Mouse (Mus musculus): ENCODE measurements around the gene Bcr. TPM values are rescaled to one million over a fixed set of nuclear protein-coding genes. Genes with fewer than 3 reads are reported as not detected.

Bcr gene
- polyA plus RNA-seq, 1 experiment, result 35.5 TPM

DNA sequence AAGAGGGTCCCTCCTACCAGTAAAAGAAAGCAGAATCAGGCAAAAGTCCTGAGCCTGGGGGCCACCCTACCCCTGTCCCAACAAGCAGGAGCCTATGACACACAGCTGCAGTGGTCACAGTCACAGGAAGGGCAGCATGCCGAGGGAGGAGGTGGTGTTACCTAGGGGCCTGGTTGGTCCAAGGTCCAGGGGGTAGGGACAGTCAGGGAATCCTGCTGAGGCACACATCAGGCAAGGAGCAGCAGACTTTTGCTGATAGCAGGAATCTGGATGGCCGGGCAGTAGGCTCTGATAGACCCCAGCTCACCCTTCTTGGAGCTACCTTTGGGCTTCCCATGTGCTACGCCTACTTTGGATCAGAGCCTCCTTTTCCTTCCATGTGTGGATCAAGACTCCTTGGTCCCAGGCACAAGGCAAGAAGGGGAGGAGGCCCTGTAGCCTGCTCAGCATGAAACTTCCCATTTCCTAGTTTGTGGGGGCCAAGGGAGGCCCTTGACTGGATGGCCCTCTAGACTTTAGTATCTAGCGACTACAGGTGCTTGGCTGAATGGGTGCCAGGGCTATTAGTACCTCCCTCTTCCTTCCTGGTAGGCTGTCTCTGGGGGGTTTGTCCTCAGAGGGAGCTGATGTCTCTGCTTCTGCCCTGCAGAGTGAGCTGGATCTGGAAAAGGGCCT, 70.1 kb downstream of the Bcr start:
- DNase-seq (ENCODE audit: low spot score), result no peak

- no peak for DNase-seq (ENCODE audit: low spot score)
Observed at GRCm38 (mm10) chr10:75131625-75132024, 71.2 kb downstream of the Bcr start.

GRCm38 (mm10) chr10:75134861-75135517, 74.6 kb downstream of the Bcr start:
- DNase-seq (ENCODE audit: low spot score), result no peak

DNA sequence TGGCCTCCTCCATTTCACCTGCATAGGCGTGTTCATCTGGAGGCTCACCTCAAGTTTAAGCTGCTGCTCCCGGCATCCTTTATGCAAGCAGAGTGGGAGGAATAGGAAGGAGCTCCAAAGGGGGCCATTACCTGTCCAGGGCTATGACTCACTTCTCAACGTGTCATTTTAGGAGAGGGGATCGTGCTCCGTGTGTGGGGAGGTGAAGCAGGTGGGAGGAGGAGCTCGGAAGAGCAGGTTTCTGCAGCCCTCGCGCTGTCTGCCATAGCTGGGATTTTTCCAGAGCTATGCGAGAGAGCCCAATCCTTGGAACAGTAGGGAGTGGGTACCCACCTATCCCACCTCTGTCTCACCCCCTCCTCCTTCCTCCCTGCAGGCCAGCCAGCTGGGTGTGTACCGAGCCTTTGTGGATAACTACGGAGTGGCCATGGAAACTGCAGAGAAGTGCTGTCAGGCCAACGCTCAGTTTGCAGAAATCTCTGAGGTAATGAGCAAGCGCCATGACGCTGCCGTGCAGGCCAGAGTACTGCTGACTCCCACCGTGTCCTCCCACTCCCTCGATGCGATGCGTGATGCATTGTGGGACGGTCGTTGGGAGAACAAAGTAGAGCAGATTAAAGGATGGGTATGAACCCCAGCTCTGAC, 75.2 kb downstream of the Bcr start:
- DNase-seq (ENCODE audit: low spot score), result no peak

DNA sequence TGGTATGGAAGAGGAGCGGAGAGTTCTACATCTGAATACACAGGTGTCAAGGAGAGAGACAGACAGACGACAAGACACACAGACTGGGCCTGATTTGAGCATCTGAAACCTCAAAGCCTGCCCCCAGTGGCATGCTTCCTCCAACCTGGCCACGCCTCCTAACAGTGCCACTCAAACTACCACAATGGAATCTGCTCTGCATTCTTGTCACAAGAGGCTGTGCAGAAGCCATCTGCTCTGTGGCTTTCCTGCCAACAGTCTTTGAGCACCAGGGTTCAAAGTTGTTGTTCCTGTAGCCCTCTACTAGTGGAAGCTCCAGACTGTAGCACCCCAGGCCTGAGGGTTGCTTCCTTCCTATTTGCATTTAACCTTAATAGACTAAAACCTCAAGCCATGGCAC, 76.8 kb downstream of the Bcr start:
- DNase-seq (ENCODE audit: low spot score), result no peak

DNA sequence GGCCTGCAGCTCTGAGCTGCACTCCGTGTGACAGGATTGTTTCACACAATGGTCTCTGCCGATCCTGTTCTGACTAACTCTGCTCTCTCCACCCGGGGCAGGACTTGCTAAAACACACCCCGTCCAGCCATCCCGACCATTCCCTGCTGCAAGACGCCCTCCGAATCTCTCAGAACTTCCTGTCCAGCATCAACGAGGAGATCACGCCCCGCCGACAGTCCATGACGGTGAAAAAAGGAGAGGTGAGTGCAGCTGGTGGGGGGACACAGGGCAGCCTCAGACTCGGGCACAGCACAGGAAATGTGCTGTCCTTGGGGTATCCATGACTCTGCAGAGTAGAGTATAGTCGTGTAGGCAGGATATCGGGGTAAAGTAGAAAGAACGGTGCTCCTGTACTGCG, 84.8 kb downstream of the Bcr start:
- no peak for DNase-seq (ENCODE audit: low spot score)

- no peak for DNase-seq (ENCODE audit: low spot score)
Observed at GRCm38 (mm10) chr10:75146001-75146400, 85.6 kb downstream of the Bcr start.

- no peak for DNase-seq (ENCODE audit: low spot score)
Observed at GRCm38 (mm10) chr10:75146619-75147018, 86.2 kb downstream of the Bcr start.

- no peak for DNase-seq (ENCODE audit: low spot score)
Observed at GRCm38 (mm10) chr10:75148295-75148694, 87.9 kb downstream of the Bcr start.

DNA sequence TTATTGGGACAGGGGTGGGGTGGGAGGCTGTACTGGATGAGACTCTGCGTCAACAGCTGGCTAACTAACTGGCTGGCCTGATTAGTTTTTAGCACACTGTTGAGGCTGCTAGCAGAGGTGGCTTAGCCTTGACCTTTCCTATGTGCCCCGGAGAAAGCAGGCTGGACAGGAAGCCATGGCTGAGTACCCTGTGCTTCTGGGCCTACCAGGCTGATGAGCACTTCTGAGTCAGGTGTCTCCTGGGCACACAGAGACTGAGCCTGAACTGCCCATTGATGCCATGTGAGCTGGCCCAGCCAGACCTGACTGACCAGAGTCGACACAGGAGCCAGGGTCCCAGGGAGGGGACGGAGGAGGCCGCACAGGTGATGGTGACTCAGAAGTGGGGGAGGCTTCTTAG, 90.0 kb downstream of the Bcr start:
- no peak for DNase-seq (ENCODE audit: low spot score)

DNA sequence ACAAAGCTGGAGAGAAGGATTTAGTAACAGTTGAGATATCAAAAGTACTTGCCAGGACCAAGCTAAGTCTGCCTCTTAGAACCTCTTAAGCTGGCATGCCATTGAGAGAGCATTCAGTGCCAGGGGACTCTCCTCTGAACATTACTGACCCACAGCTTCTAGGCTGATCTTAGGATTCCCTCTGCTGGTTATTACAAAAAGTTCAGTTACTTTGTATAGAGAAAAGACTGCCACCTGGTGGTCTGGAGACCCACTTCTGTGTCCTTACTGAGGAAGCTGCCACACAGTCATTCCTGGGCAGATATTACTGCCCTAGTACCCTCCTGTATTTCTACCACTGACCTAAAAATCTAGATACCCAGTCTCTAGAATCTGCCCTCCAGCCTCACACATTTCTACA, 90.9 kb downstream of the Bcr start:
- no peak for DNase-seq (ENCODE audit: low spot score)

- DNase-seq (ENCODE audit: low spot score), result no peak
Observed at GRCm38 (mm10) chr10:75156835-75157234, 96.4 kb downstream of the Bcr start.

GRCm38 (mm10) chr10:75157713-75158112, 97.3 kb downstream of the Bcr start:
- DNase-seq (ENCODE audit: low spot score), result no peak

DNA sequence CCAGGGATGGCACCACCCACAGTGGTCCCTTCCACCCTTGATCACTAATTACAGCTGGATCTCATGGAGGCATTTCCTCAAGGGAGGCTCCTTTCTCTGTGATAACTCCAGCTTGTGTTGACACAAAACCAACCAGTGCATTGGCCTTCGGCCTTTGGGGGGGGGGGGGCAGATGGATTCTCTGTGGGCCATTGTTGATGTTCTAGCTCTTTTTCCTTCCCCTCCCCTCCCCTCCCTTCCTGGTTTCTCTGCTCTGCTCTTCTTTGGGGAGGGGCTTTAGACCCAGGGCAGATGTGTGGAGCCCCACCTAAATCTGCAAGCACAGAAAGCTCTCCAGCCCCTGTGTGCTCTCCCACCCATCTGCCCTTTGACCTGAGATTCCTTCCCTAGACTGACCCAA, 98.0 kb downstream of the Bcr start:
- no peak for DNase-seq (ENCODE audit: low spot score)

- no peak for DNase-seq (ENCODE audit: low spot score)
Observed at GRCm38 (mm10) chr10:75160171-75160900, 99.9 kb downstream of the Bcr start.

DNA sequence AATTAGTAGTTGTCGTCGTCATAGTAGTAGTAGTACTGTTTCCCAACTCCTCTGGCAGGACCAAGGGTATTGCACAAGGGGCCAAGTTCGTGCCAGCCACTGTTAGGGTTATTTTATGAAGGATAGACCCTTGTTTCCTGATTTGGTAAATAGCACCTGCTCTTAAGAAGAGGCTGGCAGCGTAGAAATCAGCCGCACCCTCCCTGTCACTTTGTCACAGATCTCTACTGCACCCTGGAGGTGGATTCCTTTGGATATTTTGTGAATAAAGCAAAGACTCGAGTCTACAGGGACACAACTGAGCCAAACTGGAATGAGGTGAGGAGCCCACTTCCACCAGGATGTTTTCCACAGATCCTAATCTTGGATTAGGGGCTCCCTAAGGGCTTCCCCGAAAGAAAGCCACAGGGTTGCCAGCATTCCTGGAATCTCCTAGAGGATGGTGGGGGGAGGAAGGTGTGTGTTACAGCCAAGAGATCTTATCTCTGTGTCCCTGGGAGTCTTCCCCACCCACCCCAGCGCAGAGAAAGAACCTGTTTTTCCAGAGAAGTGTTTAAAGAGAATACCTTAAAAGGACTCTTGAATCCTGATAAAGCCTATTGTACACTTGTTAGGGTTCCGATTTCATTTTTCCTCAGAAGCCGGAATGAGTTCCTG, 105.6 kb downstream of the Bcr start:
- no peak for DNase-seq (ENCODE audit: low spot score)

DNA sequence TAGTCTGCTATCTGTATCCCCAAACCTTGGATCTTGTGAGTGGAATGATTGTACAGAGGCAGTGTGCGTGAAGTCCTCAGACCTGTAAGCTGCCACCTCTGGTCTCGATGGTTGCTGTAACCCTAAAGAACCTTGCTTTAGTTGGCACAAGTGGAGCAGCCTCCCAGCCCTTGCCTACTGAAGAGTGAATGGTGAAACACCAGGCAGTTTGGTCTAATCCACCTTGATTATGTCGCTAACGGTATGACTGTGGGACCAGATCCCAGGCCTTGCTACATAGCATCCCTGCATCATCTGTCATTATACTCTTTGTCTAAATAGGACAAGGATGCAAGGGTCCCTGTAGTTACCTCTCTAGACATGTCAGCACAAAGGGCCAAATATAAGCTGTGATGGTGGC, 106.2 kb downstream of the Bcr start:
- DNase-seq (ENCODE audit: low spot score), result no peak

DNA sequence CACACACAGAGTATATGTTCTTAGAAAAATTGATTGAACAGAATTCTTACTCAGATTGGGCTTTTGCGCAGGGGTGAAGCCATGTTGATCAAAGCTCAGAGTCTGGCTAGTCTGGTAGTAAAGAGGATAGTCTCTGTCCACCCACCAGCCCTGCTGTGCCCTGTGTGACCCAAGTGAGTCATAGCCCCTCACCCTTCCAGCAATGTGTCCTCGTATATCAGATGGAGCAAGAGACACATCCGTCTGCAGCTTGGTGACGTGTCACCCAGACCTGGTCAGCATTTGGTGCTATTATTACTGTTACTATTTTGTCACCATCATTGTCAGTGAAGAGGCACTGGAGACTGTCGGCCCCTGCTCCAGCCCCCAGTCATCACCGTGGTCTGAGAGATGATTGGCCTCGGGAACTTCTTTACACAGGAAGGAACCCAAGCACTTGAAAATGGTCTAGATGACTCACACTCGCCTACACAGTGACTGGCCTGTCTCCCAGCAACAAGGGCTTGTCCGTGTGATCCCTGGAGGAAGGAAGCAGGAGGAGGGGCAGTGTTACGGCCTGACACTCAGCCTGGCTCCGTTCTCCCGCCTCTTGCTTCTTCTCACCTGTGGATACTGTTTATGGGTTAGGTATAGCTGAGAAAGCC, 109.9 kb downstream of the Bcr start:
- no peak for DNase-seq (ENCODE audit: low spot score)

DNA sequence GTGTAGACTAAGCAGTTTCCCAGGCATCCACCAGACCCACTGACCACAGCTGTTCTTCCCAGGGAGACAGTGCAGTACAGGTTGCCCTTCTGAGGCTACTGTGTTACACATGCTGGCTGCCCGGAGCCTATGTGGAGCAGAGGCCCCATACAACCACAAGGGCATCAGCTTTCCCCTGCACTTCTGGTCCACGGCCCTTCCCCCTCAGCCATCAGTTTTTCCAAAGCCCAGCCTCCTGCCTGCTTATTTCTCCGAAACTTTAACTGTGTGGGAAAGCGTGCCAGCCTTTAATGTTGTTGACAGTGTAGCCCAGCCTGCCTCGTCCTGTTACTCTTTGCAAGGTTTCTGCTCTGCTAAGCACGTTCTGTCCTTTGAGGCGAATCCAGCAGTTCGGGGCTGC, 112.7 kb downstream of the Bcr start:
- peak; percentile 13 for DNase-seq (ENCODE audit: low spot score)

GRCm38 (mm10) chr10:75173712-75174111, 113.3 kb downstream of the Bcr start:
- no peak for DNase-seq (ENCODE audit: low spot score)

- DNase-seq (ENCODE audit: low spot score), result no peak
Observed at GRCm38 (mm10) chr10:75176494-75176893, 116.1 kb downstream of the Bcr start.

DNA sequence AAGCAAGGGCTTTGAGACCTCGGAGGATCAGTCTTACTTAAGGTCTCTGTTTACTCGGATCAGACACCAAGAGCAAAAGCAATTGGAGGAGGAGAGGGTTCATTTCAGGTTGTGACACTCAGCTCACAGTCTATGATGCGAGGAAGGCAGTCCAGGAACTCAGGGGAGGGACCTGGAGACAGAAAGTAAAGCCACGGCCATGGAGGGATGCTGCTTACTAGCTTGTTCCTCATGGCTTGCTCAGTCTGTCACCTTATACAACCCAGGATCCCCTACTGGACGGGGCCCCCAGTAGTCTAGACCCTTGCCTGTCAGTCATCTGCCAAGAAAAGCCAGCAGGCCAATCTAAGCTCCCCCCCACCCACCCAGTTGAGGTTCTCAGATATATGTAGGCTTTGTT, 118.5 kb downstream of the Bcr start:
- DNase-seq (ENCODE audit: low spot score), result no peak
